Mouse (Mus musculus): Measurements from ENCODE around the gene Pidd1.

- TF ChIP-seq POLR2A (IDR thresholded peaks at IDR 0.05; ENCODE audit: low read depth, low read length) (no peak), CTCF (IDR thresholded peaks at IDR 0.05; ENCODE audit: borderline replicate concordance, insufficient read depth, low read length) (no peak)
Observed at GRCm38 (mm10) chr7:141464603-141465201, 20.9 kb upstream of the Pidd1 start.
